In the genomic region with DNA sequence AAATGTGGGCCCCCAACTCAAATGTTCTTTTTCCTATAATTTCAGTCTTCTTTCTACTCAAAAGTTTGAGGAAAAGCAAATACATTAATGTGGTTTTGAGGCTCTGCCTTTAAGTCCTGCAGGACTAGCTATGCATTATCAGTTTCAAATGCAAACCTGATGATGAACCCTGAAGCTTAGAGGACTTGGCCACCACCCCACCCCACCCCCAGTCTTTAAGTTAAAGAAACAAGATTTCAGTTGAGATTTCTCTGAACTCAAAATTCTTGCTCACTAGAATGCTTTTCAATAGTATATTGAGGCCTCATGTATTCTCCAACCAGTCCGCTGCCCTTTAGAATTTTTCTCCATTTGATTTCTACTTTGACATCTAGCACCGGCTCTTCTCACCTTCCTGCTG, we compare ENCODE assay signal across 30 mouse cellular contexts.
"Had no signal": no experiment of that assay in that cellular context is flagged by ENCODE, and none has a peak within 500 bp of the region (broad histone marks: within the 10 kb centered on the region; RNA-seq: fewer than 3 reads in every experiment).

No protein-coding gene starts in this region.

- H3K36me3 ChIP-seq: limb, embryonic 10.5 days; limb, embryonic 12.5 days; limb, embryonic 13.5 days; limb, embryonic 15.5 days; lung, embryonic 15.5 days; midbrain, embryonic 10.5 days; midbrain, embryonic 12.5 days; midbrain, embryonic 13.5 days; midbrain, embryonic 15.5 days; neural tube, embryonic 12.5 days; neural tube, embryonic 13.5 days had no signal

- H3K27ac ChIP-seq: limb, embryonic 10.5 days; limb, embryonic 12.5 days; limb, embryonic 13.5 days; limb, embryonic 15.5 days; liver, embryonic 12.5 days; liver, embryonic 13.5 days; liver, embryonic 14.5 days; liver, embryonic 15.5 days; lung, embryonic 15.5 days; macrophage; midbrain, embryonic 10.5 days; midbrain, embryonic 12.5 days; midbrain, embryonic 13.5 days; midbrain, embryonic 15.5 days; neural tube, embryonic 12.5 days; neural tube, embryonic 13.5 days had no signal

- H3K4me3 ChIP-seq: limb, embryonic 10.5 days; limb, embryonic 12.5 days; limb, embryonic 13.5 days; limb, embryonic 15.5 days; liver, embryonic 12.5 days; liver, embryonic 13.5 days; liver, embryonic 15.5 days; lung, embryonic 15.5 days; megakaryocyte, embryonic 14.5 days; midbrain, embryonic 10.5 days; midbrain, embryonic 12.5 days; midbrain, embryonic 13.5 days; midbrain, embryonic 15.5 days; myocyte; neural tube, embryonic 12.5 days; neural tube, embryonic 13.5 days had no signal

- H3K9me3 ChIP-seq: limb, embryonic 10.5 days; limb, embryonic 12.5 days; limb, embryonic 13.5 days; limb, embryonic 15.5 days; liver, embryonic 12.5 days; liver, embryonic 13.5 days; liver, embryonic 15.5 days; lung, embryonic 15.5 days; megakaryocyte, embryonic 14.5 days; midbrain, embryonic 10.5 days; midbrain, embryonic 12.5 days; midbrain, embryonic 13.5 days; midbrain, embryonic 15.5 days; neural tube, embryonic 12.5 days; neural tube, embryonic 13.5 days had no signal

- H3K9ac ChIP-seq: limb, embryonic 12.5 days; limb, embryonic 13.5 days; limb, embryonic 15.5 days; liver, embryonic 12.5 days; liver, embryonic 13.5 days; liver, embryonic 14.5 days; liver, embryonic 15.5 days; liver, postnatal 0 days; lung, embryonic 14.5 days; lung, embryonic 15.5 days; midbrain, embryonic 12.5 days; midbrain, embryonic 13.5 days; midbrain, embryonic 15.5 days; neural tube, embryonic 12.5 days; neural tube, embryonic 13.5 days had no signal

- DNase-seq: left cerebral cortex, postnatal 4 days; liver; liver, embryonic 13.5 days; liver, postnatal 0 days; lung, adult 18-20 months; lung, adult 2 months; lung, embryonic 14.5 days; lung, postnatal 10 days; lung, postnatal 14 days; lung, postnatal 36 days; lung, postnatal 4 days had no signal

- H3K27me3 ChIP-seq: limb, embryonic 12.5 days; limb, embryonic 15.5 days; liver, embryonic 12.5 days; liver, embryonic 13.5 days; liver, embryonic 15.5 days; lung, embryonic 15.5 days; megakaryocyte, embryonic 14.5 days; midbrain, embryonic 15.5 days; neural tube, embryonic 12.5 days had no signal

- H3K4me2 ChIP-seq: limb, embryonic 12.5 days; limb, embryonic 13.5 days; limb, embryonic 15.5 days; liver, embryonic 11.5 days; liver, embryonic 12.5 days; liver, embryonic 13.5 days; liver, embryonic 15.5 days; lung, embryonic 14.5 days; lung, embryonic 15.5 days; midbrain, embryonic 12.5 days; midbrain, embryonic 13.5 days; midbrain, embryonic 15.5 days; neural tube, embryonic 12.5 days; neural tube, embryonic 13.5 days had no signal

- H3K4me1 ChIP-seq: liver, embryonic 12.5 days; megakaryocyte, embryonic 14.5 days had no signal

- ATAC-seq: liver, embryonic 12.5 days; liver, postnatal 0 days; midbrain, embryonic 13.5 days; midbrain, embryonic 15.5 days; midbrain, embryonic 16.5 days had no signal
